Mouse (Mus musculus) adrenal gland, adult 18-20 months (tissue): Measurements from ENCODE around the gene Prkca. TPM values are rescaled to one million over a fixed set of nuclear protein-coding genes. Genes with fewer than 3 reads are reported as not detected.

Experiments
- DNase-seq, 2 experiments: peaks; one replicate each; pipeline ENCODE4 v3.0.0; 2021 to 2022; ENCODE audit warnings: low spot score in 2 of 2
- long read RNA-seq, 2 experiments: library from polyadenylated mRNA; stranded (forward); transcript quantifications; one replicate each; pipeline ENCODE4 v2.0.0; 2021
- total RNA-seq, 2 experiments: library from RNA; stranded (reverse); gene quantifications; 1 replicate in 1 of 2; 2 replicates in 1 of 2; pipeline ENCODE4 v1.2.3; 2021

Gene Prkca
- total RNA-seq, result 10 to 100 TPM in 1 of 2 experiments, 1 to 10 TPM in 1; 7.3 to 12.0 TPM
- long read RNA-seq, experiment 1, full-length matches to known transcripts, result 4 of 4 reads
- long read RNA-seq, experiment 1, partial matches to known transcripts, result 0 of 4 reads
- long read RNA-seq, experiment 1, other reads (novel, unspliced or antisense), result 0 of 4 reads
- long read RNA-seq, experiment 2, full-length matches to known transcripts, result 1 of 1 reads
- long read RNA-seq, experiment 2, partial matches to known transcripts, result 0 of 1 reads
- long read RNA-seq, experiment 2, other reads (novel, unspliced or antisense), result 0 of 1 reads

DNA sequence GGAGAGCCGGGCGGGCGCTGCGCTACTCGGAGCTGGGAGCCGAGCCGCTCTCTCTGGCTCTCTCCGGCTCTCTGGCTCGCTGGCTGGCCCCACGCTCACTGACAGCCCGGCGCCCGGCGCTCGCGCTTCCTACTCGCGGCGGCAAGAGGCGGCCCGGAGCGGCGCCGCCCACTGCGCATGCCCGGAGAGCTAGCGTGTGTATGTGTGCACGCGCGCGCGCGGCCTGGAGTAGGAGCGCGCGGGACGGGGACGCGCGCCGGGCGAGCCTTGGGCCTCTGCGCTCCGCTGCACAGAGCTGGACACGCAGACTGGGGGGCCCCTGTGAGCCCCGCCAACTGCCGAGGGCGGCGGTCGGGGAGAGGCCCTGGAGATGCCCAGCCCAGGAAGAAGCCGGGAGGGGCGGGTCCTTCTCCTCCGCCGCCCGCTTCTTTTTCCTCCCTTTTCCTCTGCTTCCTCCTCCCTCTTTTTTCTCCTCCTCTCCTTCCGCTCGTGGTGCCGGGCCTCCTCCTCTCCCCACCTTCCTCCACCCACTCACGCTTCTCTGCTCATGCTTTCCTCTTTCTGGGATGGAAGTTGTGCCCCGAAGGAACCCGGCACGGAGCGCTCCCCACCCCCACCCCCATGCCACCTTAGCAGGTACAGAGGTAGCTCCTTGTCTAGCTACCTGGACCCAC is at the start of gene Prkca:
Gene Prkca, minus strand, starts transcription at position 140 of the 674 bp plus-strand sequence.
- DNase-seq, result peak; percentile 92 to 93

GRCm38 (mm10) chr11:108385666-108386024 is 41.9 kb upstream of the Prkca start:
- DNase-seq, result no peak

DNA sequence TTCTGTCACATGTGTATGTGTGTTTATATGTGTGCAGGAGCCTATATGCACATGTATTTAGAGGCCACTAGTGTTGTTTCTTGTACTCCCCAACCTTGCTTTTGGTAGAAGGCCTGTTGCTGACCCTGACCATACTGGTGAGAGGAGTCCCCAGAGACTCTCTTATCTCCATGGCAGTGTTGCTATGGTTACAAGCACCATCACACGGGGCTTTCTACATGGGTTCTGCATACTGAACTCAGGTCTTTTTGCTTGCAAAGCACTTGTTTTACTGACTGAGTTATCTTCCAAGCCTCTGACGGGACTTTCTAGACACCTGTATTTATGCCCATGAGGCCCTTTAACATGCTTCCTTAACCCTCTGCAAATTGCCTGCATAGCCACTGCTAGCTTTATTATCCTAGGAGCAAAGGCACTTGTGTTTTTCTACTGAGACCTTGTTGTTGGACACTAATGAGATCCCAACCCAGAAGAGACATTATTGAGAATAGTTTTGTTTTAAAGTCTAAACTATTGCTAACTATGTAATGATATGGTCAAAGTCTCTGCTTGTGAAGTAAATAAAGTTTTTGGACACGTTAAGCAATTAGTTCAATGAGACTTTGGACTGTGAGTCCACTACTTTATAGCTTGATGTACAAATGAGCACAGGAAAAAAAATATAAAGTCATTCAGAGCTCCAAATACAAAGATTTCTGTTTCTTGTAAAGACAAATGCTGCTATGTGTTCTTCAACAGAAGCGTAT is 41.4 kb upstream of the Prkca start:
- DNase-seq, result no peak

DNA sequence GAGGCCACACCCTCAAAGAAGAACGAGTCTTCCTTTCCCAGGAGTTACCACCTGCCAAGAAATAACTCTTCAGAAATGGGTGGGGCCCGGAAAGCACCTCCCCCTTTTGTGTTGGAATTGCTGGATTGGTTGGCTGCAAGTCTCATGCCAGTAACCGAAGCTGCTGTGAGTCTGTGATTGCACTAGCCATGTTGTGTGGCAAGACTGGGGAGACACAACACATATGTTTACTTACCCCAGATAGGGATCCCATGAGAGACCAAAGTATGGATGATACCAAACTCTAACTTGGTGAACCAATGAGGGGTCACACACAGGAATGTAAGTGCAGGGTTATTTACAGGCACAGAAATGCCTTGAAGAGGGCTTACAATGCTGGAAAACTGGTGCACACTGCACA is 38.9 kb upstream of the Prkca start:
- no peak for DNase-seq

- no peak for DNase-seq
Observed at GRCm38 (mm10) chr11:108378363-108378751, 34.6 kb upstream of the Prkca start.

GRCm38 (mm10) chr11:108377680-108378362 is 34.1 kb upstream of the Prkca start:
- DNase-seq, result peak; percentile 65 to 70

- DNase-seq, result no peak
Observed at GRCm38 (mm10) chr11:108376815-108377214, 33.1 kb upstream of the Prkca start.

- no peak for DNase-seq
Observed at GRCm38 (mm10) chr11:108367046-108367445, 23.3 kb upstream of the Prkca start.

- no peak for DNase-seq
Observed at GRCm38 (mm10) chr11:108365600-108365999, 21.9 kb upstream of the Prkca start.

- DNase-seq, result peak in 1 of 2 experiments; percentile 15
Observed at GRCm38 (mm10) chr11:108364945-108365589, 21.3 kb upstream of the Prkca start.

DNA sequence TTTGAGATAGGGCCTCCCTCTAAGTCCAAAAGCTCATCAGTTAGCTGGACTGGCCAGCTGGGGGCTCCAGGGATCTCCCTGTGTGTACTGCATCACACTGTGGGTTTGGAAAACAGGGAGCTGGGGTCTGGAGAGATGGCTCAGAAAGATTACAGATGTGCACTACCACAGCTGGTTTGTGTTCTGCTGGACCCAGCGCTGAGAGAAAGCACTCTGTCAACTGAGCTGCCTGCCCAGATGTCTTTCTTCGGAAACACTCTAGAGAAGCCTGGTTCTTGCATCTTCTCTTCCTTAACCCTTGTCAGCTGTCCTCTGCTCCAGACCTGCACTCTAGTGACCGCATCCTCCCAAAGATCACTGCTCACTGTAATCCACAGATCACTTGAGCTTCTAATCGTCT is 20.3 kb upstream of the Prkca start:
- no peak for DNase-seq

GRCm38 (mm10) chr11:108362965-108363364 is 19.2 kb upstream of the Prkca start:
- no peak for DNase-seq

- DNase-seq, result no peak
Observed at GRCm38 (mm10) chr11:108360983-108361382, 17.3 kb upstream of the Prkca start.

DNA sequence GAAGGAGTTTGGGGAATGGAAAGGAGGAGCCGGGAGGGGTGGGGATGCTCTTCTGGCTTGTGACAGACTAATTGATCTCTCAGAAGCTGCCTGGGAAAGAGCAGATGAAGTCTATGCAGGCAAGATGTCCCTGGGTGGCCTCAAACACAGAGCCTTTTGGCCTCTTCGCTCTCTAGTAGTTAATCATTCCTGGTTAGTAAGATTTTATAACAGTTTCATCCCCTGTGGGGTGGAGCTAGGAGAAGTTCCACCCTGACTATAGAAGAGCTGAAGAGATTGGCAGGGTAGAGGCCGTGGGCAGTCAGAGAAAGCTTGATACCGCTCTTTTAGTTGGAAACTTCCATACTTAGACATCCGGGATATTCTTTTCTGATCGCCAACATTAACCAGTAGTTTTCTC is 15.2 kb upstream of the Prkca start:
- DNase-seq, result no peak

GRCm38 (mm10) chr11:108356020-108356419 is 12.3 kb upstream of the Prkca start:
- DNase-seq, result no peak

DNA sequence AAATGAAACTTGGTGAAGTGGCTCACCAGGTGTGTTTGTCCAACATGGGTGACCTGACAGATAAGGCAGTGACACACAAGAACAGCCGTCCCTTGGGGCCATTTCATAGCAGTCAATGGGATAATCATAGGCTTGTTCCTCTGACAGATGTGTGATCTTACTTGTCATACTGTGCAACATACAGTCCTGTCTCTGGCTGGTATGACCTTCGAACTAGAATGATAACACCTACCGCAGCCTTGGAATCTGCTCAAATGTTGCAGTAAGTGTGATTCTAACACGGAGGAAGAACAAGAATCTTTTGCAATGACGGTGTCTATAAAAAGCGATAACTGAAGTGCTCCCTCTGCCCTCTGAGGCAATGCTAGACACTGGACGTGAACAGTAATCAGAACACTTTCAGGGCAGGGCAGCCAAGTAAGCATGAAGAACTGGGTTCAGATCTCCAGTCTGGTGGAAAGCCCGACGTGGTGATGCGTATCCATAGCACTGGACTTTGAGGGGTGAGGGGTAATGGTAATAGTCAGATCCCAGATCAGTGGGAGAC is 9.2 kb upstream of the Prkca start:
- no peak for DNase-seq

- no peak for DNase-seq
Observed at GRCm38 (mm10) chr11:108350799-108351198, 7.1 kb upstream of the Prkca start.

- DNase-seq, result no peak
Observed at GRCm38 (mm10) chr11:108345321-108345720, 1.6 kb upstream of the Prkca start.

GRCm38 (mm10) chr11:108344759-108345158 is 1.0 kb upstream of the Prkca start:
- DNase-seq, result no peak
